In genomic region chr7:120900191-120900590, GRCm38 (mm10) we compare ENCODE assay signal across 25 mouse cellular contexts.
"Had no signal": no experiment of that assay in that cellular context is flagged by ENCODE, and none has a peak within 500 bp of the region (broad histone marks: within the 10 kb centered on the region; RNA-seq: fewer than 3 reads in every experiment).

No protein-coding gene starts in this region.

- H3K9me3 ChIP-seq: heart, embryonic 13.5 days; heart, embryonic 15.5 days; hindbrain, embryonic 10.5 days; hindbrain, embryonic 12.5 days; kidney, embryonic 15.5 days; limb, embryonic 10.5 days; limb, embryonic 12.5 days had no signal

- H3K9ac ChIP-seq: heart, embryonic 13.5 days; heart, embryonic 15.5 days; hindbrain, embryonic 12.5 days; hindbrain, embryonic 14.5 days; kidney, embryonic 15.5 days; limb, embryonic 12.5 days; liver, embryonic 14.5 days had no signal

- H3K4me2 ChIP-seq: heart, embryonic 11.5 days; heart, embryonic 13.5 days; heart, embryonic 15.5 days; hindbrain, embryonic 12.5 days; hindbrain, embryonic 14.5 days; kidney, embryonic 15.5 days; limb, embryonic 12.5 days; liver, embryonic 11.5 days had no signal

- H3K4me3 ChIP-seq: heart, embryonic 13.5 days; heart, embryonic 15.5 days; hindbrain, embryonic 10.5 days; hindbrain, embryonic 12.5 days; kidney, embryonic 15.5 days; left cerebral cortex, adult 2 months; limb, embryonic 10.5 days; limb, embryonic 12.5 days had no signal

- H3K27me3 ChIP-seq: heart, embryonic 13.5 days; heart, embryonic 15.5 days; hindbrain, embryonic 12.5 days; kidney, embryonic 15.5 days; limb, embryonic 12.5 days had no signal

- ATAC-seq: hindbrain, embryonic 16.5 days; intestine, embryonic 16.5 days had no signal

- H3K27ac ChIP-seq: heart, embryonic 13.5 days; heart, embryonic 15.5 days; hindbrain, embryonic 10.5 days; hindbrain, embryonic 12.5 days; hindbrain, embryonic 14.5 days; kidney, embryonic 15.5 days; kidney, postnatal 0 days; left cerebral cortex, adult 2 months; limb, embryonic 10.5 days; limb, embryonic 12.5 days; liver, embryonic 14.5 days had no signal

- DNase-seq: gastrocnemius, postnatal 10 days; gastrocnemius, postnatal 25 days; heart, adult 18-20 months; heart, postnatal 4 days; kidney, adult 11 months; kidney, adult 2 months; kidney, adult 9 months; kidney, postnatal 14 days; kidney, postnatal 36 days; liver had no signal
